Mouse (Mus musculus): ENCODE results near the gene Miga1.

The Miga1 gene

DNA sequence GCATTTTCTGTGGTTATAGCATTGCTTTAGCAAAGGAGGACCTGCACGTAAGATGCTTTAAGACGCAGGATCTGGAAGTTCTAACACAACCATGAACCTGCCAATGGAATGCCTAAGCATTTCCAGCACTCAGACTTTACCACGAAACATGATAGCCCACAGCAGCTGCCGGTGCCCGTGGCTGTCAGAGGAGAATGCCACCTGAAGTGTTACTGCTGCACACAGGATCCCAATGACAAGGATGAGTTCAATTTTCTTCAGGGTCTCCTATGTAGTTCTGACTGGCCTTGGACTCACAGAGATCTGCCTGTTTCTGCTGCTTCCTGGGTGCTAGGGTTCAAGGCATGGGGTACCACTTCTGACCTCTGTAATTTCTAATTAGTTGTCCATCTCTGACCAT, 55.4 kb downstream of the Miga1 start:
- no peak for DNase-seq

DNA sequence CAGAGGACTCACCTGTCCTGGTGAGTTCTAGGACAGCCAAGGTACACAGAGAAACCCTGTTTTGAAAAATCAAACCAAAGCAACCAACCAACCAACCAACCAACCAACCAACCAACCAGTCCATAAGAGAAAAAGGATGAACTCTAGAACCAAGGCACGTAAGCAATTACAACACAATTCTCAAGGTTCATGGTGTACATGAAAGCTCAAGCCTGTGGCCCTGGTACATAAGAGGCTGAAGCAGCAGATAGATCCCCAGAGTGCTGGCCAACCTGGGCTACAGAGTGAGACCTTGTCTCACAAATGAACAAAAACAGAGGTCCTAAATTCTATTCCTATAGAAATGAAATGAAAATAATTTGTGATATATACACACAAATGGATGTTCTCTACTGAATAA, 55.9 kb downstream of the Miga1 start:
- DNase-seq: no peak

DNA sequence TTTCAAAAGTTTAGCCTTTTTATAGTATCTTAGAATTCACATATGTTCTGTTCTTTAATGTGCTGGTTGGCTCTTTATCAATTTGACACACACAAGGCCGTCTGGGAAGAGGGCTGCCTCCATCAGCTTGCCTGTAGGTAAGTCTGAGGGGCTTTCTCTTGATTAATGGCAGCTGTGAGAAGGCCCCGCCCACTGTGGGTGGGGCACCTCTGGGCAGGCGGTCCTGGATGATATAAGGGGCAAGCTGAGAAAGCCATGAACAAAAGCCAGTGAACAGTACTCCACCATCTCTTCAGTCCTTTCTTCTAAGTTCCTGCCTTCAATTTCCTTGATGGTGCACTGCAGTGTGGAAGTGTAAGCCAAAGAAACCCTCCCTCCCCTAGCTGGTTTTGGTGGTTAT, 58.1 kb downstream of the Miga1 start:
- no peak for DNase-seq

DNA sequence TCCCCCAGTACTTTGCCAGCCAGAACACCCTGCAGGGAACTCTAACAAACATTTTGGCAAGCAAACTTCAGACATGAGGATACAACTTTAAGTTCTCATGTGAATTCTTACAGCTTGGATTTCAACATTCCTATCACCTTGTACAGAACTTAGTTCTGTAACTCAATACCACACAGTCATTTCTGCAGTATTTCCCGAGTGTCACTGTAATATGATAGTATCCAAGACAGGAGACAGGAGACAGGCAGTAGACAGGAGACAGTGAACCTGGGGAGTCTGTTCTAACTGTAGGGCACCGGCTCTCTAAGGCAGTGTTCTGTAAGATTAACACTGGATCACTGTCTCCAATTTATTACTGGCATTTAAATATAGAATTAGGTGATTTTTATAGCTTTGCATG, 61.8 kb downstream of the Miga1 start:
- no peak for DNase-seq

DNA sequence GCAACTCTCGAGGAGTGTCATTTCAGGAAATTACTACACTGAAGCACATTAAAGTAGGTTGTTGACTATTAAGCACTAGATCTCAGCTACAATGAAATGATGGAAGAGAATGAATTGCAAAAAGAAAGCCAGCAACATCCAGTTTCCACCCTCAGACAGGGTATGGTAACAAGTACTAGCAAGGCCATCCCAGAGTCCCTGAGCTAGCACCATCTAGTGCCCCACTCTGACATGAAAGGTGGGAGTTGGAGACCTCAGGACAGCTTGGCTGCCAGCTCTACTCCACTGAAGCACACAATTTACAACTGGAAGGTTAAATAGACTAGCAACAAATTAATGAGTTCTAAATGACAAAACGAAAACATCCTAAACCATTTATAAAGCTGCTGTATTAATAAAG, 62.3 kb downstream of the Miga1 start:
- DNase-seq: no peak

DNA sequence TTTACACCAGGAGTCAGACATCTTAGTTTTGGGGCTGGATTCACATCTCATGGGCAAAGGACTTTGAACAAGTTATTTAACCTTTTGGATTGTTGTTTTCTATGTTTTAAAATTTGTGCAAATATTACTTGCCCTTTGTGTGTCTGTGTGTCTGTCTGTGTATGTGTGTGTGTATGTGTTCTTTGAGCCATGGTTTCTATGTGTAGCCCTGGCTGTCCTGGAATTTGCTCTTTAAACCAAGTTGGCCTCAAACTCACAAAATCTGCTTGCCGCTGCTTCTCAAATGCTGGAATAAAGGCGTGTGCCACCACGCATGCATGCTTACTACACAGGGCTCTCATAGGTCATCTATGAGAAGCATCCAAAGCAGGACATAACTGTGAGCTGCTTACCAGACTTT, 63.3 kb downstream of the Miga1 start:
- DNase-seq: no peak

DNA sequence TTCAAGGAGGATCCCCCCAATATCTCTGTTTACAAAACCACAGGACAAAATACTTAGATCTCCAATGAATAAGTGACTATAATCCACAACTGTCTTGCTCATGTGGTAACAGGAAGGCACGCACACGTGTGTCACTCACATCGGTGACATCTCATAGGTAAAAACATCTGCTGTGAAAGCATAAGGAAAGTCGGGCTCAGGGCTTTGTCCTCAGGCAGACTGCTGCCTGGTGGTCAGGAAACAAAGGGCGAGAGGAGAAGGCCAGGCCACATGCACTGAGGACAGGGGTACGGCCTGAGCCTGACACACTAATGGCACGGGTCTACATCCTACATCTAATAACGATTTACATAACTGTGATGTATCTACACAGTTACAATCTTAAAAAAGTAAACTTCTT, 65.2 kb downstream of the Miga1 start:
- DNase-seq: no peak

DNA sequence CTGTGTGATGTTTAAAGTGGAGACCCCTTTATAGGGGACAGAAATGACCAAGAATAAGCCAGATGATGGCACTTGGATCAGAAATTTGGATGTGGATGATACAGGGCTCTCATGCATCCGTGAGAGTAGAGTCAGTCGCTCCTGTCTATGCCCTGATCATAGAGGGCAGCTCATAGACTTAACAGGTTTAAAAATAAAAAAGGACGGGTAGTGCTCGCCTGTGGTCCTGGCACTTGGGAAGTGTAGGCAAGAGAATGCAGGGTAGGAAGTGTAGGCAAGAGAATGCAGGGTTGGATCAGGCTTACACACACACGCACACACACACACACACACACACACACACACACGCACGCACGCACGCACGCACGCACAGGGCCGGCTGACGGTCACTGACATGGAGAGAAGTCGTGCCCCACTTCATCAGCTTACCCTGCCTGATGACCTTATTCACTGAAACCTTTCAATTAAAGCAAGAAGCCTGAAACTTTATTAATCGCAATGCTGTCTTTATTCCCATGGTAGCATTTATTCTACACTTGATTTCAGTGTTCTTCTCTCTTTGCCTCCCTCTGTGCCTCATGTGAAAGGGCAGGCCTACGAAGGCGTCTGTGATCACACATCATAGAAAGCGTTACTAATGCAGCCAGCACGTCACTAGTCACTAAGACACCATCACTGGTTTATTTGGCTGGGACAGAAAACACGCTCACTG, 67.1 kb downstream of the Miga1 start:
- DNase-seq: no peak

DNA sequence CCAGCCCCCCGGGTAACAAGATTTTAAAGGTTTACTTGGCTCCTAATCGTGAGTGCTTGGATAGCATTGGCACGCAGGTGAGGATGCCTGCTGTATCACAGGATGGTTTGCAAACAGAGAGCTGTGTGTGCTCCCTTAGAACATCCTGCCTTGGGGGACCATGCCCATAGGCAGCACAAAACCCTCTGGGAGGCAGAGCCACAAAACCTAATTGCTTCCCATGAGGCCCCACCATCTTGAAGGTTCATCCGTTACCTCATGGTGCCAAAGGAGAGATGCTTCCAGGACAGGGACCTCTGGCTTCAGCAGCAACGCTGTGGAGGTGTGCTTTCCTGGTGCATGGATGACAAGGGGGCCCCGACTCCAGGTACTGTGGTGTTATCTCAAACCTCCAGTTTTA, 68.3 kb downstream of the Miga1 start:
- DNase-seq: no peak

DNA sequence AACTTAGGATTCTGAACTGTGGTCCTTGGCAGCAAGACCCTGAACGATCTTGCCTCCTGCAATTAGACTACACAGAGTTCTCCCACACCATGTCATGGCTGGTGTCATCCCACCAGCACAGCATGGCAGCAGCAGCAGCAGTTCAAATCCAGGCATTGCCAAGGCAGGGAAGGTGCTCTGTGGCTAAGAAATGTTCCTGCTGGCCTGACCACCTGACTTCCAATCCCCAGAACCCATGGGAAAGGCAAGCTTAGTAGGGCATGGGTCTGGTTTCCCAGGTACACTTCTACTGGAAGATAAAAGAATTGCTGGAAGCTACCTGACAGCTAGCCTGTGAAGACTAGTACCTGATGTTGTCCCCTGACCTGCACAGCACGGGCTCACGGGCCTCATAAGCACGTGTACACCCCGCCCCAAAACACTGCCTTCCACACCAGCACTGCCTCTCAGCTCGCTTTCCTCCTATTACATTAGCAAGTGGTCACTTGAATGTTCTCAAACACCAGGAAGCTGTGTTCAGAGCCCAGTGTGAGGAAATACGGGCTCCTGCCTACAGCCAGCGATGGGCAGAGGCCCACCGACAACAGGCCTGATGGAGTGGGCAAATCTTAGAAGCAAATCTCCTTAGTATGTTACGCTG, 69.0 kb downstream of the Miga1 start:
- no peak for DNase-seq

DNA sequence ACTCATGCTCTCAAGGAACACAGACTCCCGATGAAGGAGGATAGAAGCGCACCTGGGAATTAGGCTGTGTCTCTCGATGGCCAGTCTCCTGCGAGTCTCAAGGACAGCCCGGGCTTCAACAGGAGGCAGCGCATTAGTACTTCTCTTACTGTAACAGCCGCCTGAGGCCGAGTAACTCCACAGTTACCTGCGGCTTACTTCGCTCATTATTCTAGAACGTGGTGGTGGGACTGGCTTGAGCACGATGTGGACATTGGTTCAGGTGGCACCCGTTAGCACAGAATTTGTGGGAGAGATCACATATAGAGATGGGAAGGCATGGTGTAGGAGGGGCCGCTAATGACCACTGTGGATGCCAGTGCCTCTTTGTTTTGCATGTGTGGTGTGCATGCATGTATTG, 72.1 kb downstream of the Miga1 start:
- no peak for DNase-seq

DNA sequence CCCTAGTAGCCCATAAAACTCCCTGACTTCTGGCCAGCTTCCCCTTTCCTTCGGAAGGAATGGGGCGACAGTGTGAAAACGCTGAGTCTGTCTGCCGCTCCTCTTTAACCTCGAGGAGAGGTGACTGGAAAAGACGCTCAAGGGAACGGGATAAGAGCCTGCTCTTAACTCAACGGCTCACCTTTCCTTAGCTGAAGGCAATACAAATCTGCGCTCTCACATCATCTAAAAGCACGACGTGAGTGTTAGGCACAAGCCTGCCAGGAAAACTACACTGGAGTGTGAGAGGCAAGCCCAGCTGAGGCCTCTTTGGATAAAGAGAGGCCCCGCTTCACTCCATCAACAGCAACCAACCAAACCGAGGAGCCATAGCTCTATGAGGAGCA, 74.2 kb downstream of the Miga1 start, which contains the start of gene Nexn:
Nexn (minus strand) TSS at position 315 of the 386 bp plus-strand sequence.
- DNase-seq: peak in 1 of 2 experiments; percentile 32

DNA sequence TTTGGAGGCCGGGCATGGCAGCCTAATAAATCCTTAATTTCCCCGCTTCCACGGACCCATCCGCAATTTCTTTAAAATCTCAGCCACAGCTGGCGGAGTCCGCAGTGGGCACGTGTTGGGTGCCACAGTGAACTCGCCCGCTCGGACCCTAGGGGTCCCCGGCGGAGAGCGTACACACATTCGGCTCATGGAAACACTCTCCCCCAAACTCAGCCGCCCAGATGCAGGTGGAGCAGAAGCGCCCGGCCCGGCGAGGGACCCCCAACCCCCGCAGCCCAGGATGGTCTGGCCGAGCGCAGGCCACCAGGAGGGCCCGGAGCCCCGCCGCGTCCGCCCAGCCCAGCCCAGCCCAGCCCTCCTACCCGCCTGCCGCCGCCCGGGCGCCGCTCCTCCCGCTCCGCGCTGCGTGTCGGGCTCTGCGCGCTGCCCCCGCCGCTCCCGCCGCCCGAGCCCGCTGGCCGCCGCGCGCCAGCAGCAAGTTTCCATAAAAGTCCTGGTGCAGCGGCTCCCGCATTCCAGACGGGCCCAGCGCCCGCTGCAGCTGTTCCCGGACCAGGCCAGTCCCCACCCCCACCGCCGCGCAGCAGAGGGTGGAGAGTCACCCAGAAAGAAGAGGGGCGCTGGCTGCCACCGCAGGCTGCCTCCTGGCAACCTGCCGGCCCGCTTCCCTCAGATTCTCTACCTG, 74.7 kb downstream of the Miga1 start:
- DNase-seq: peak; percentile 85 to 91

DNA sequence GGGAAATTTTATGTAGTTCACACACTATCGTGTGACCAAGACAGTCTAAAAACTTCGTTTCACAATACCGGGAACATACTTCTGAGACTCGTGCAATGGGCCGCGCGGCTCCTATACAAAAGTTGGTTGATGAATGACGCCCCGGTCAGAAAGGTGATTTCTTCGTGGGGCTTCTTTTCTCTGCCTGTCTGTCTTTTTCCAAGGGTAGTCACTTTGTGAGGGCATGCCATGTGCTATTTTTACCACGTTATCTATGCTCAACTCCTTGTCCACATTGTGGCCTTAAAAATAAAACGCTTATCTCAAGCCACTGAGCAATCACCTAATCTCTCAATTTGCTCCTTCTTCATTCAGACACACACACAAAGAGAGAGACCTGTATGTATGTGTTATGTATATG, 75.4 kb downstream of the Miga1 start:
- DNase-seq: no peak

DNA sequence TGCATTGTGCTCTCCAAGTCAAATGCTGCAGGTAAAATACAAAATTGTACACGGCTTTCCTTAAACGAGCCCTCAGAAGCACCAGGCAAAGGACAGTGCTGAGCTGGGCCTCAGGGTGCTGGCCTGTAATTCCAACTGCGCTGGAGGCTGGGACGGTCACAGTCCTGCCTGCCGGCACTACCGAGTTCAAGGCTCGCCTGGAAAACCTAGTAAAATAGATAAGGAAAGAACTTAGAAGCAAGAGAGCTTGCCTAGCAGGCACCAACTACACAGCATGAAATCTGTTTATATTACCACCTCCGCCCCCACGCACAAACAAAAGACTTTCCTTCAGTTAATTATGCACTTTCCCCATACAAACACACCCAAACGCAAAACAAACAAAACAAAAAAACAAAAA, 75.8 kb downstream of the Miga1 start:
- DNase-seq: no peak

DNA sequence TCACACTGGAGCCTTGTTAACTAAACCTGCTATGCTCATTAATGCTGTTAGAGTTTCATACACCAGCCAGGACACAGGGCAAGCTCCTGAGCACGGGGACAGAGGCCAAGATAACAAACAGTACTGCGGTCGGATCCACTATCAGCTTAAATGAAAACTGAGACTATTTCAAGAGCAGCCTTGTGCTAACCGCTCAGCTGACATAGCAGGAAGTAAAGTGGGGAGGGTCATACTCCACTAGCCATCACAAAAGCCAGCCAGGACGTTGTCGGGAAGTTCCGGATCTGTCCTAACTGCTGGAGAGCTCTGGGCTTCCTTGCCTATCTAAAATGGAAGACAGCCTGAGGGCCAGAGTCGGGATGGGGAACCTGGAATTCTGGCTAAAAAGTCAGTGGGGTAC, 78.3 kb downstream of the Miga1 start:
- peak in 1 of 2 experiments; percentile 28 for DNase-seq

DNA sequence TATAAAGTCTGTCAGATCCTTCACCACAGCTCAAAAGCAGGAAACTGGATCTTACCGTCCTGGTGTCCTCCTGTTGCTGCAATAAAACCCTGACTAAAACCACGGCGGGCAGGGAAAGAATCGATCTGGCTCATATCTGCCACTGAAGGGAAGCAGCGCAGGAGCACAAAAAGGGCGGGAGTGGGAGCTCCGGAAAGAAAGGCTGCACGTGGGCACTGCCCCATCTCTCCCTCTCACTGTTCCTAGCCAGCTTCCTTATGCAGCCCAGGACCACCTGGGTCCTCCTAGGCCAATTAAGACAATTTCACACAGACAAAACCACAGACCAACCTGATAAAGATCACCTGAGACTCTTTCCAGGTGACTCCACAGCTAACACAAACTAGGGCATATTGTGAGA, 78.8 kb downstream of the Miga1 start:
- DNase-seq: no peak

DNA sequence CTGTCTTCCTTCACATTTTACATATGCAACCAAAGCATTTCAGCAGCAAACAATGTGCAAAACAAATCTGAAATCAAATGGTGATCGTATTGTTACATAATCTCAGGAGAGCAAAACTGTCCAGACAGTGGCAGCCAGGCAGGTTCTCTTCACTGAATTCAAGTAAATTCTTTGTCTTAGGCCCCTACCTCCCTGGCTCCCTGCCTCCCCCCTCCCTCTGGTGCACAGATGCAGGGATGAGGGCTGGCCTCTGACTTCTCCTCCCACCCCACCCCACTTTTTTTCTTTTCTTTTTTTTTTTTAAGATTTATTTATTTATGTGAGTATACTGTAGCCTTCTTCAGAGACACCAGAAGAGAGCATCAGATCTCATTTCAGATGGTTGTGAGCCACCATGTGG, 79.8 kb downstream of the Miga1 start:
- no peak for DNase-seq

DNA sequence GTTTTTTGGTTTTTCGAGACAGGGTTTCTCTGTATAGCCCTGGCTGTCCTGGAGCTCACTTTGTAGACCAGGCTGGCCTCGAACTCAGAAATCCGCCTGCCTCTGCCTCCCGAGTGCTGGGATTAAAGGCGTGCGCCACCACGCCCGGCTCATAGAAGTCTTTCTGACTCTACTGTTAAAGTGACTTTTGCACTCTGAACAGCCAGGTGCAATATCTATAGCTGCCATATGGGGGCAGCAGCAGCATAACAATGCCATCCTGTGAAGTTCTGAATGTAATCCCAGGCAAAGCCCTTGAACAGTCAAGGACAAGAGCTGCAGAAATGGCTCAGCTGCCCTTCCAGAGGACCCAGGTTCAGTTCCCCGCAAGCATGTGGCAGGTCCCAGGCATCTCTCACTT, 80.8 kb downstream of the Miga1 start:
- DNase-seq: peak; percentile 86 to 87

DNA sequence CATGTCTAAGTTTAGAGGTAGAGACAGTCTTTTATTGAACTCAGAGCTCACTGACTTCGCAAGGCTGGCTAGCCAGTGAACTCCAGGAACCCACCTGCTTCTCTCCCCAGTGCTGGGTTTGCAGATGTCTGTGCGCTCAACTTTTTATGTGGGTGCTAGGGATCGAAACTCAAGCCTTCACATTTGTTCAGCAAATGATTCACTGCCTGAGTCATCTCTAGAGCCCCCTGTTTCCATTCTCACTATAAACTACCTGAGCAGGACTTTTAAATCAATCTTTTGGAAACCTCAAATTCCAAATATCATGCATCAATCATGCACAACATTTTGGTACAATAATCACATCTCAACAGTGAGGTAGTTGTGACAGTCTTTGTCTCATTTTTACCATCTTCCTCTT, 82.7 kb downstream of the Miga1 start:
- DNase-seq: no peak

DNA sequence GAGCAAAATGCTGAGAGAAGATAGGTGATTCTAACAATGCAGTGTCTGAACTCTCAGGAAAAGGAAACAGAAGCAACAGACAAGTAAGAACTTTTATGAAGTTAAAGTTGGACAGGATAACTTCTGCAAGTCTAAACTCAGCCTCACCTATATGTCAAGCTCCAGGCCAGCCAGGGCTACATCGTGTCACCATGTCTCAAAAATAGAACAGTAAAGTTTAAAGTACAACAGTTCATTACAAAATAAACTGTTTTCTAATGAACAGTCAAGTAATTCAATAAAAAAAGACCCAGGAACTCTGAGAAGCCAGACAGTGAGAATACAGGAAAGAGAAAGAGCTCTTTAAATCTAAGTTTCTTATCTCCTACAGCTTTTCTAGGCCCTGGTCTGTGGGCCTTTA, 89.7 kb downstream of the Miga1 start:
- no peak for DNase-seq

DNA sequence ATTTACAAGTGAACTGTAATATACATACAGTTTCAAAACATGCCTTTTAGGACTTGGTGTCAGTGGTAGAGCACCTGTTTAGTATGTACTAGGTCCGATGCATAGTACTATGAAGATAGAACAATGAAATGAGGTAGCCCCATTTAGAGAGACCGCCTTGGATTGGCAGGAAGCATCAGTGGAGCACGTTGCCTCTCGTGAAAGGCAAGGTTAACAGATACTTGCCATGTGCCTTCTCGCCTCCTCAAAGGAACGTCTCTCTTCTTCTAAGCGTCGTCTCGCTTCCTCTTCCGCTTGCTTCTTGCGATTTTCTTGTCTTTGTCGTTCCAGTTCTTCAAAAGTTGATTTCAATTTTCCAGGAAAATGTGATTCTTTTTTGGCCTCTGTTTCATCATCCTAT, 92.5 kb downstream of the Miga1 start:
- DNase-seq: no peak

DNA sequence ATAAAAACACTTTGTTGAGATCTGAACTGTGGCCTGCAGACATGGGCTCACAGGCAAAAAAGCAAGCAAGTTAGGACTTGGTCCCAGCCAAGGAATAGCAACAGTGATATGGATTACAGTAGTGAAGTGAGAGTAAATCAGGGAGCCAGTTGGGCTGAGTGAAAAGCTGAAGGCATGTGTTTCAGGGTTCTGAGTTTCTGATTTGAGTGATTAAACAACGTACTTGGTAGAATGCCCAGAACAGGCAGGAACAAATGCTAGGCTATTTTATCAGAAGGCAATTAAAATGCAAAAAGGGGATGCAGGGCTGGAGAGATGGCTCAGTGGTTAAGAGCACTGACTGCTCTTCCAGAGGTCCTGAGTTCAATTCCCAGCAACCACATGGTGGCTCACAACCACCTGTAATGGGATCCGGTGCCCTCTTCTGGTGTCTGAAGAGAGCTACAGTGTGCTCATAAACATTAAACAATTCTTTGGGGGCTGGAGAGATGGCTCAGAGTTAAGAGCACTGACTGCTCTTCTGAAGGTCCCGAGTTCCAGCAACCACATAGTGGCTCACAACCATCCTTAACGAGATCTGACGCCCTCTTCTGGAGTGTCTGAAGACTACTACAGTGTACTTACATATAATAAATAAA, 94.8 kb downstream of the Miga1 start:
- DNase-seq: no peak

DNA sequence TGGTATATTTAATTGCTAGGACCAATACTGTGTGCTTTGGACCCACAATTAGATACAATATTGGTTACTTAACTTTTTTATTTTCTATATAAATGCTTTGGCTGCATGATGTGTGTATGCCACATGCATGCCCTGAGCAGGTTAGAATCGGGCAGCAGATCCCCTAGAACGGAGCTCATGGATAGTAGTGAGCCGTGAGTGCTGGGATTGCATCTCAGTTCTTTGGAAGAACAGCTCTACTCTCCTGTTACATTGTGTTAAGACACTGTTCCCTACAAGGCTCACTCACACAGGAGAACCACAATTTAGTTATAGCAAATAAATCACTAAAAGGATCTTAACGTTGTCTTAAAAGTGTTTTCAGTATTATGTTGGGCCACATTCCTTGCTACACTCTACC, 96.9 kb downstream of the Miga1 start:
- no peak for DNase-seq

Measured in kidney, postnatal 4 days (tissue).